Mouse (Mus musculus) adrenal gland, postnatal 25 days (tissue): ENCODE measurements at regions not wholly inside any gene's neighbourhood (a gene's known extent, or its start where the extent isn't known, plus 50 kb on each side); places are given as distances from the start of the nearest gene placed in this dataset.

Experiments used
- DNase-seq: peaks from one replicate; pipeline ENCODE4 v3.0.0; 2021; ENCODE audit warnings: mixed read lengths

DNA sequence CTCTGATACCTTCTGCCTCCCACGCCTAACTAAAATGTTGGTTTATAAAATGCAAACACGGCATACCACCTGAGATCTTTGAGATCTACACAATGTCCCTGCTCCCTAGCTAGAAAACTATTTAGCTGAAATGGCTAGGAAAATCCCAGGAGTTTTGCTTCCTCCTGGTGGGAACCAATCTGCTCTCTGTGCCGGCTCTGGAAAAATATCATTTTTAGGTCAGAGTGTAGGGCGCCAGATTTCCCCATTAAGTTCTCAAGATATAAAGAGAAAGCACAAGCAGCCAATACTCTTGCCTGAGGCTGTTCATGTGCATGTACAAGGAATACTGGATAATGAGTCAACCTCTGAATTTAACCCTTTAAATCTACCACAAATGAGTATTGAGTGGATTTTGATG, 301.0 kb downstream of the 9330182O14Rik start:
- no peak for DNase-seq

DNA sequence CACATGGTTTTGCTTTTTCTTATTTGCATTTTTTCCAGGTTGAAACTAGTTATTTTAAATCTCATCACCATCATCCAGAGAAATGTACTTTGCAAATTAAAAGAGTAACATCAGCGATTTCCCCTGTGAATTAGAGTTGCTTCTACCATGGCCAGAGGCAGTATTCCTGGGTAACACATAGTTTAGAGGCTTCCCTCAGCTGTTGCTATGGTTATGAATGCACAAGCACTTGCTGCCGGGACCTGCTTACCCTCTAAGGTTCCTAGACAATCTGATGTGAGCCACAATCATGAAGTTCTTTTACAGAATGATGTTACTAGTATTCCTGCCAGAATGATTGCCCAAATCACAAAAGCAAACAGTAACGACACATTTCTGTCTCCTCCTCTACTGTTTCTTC, 302.5 kb downstream of the 9330182O14Rik start:
- DNase-seq, result no peak

DNA sequence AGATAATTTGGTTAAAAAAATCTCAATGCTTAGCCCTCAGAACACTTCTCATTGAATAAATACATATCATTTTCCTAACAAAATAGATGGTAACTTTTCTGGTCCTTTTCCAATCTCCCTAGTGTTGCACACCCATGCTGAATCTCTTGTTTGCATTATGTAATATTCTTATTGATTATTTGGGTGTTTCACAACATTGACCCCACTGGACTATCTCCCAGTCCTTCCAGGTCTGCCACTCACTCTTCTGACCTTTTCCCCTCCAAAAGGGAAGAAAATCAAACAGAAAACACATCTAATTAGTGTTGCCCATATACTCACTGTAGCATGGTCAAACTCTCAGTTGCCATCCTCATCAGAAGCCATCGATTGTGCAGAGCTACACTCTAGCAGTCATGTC, 305.7 kb downstream of the 9330182O14Rik start:
- DNase-seq, result no peak

DNA sequence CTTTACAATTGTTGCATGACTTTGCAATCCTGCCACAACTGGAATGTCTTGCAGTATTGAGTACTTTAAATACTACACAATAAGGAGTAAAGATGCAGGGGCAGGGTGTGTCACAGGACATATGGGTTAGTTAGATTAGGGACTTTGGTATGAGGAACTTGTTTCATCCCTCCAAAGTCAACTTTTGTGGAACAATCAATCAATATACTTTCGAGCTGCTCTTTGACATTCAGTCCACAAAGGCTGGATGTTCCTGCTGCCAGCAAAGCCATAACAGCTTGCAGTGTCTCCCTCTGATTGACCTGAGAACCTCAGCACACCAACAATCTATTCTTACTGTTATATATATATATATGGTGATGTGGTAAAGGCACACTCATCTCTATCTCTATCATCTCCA, 314.5 kb downstream of the 9330182O14Rik start:
- DNase-seq, result no peak

DNA sequence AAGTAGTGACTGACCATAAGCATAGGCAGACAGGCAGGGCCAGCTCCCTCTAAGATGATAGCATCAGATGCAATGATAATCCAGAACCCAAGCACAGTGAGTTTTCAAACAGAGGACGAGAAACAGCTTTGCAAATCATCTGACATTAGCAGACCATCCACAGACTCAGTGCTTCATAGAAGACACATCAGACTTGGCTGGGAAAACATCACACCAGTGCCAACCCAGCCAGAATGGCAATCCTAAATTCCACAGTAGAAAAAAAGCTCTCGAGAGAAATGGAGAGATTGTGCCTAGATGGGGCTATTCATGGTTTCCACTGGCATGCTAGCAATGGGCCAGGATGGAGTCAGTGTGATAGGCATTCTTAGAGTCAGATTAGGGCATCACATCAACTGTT, 319.1 kb downstream of the 9330182O14Rik start:
- DNase-seq, result no peak

DNA sequence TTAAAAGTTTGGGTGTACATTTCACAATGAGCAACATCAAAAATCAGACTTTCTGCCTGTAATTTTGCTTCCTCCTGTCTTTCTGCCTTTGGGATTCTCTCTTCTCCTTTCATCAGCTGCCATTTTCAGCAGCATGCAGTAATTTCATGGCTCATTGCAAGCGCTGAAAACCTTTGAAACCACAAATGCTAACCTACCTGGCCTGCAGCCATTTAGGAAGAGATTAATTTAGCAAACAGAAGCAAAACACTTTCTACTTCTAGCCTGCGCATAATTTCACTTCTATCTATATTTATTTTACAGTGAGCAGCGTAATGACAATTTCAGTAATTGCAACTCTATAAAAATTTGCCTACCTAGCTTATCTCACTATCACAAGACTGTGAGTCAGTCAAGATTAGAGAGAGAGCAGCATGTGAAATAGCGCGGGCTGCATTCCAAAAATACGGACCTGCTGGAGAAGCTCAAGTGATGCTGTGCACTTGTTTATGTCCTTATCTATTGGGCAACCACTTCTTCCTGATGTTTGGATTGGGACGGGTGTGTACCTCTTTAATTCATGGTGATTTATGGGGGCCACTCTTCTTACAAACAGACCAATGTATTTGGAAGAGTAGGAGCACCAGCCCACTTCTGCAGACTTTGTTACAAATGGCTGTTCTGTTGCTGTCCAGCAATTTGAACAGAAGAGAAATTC, 341.6 kb downstream of the 9330182O14Rik start:
- peak; percentile 3 for DNase-seq

DNA sequence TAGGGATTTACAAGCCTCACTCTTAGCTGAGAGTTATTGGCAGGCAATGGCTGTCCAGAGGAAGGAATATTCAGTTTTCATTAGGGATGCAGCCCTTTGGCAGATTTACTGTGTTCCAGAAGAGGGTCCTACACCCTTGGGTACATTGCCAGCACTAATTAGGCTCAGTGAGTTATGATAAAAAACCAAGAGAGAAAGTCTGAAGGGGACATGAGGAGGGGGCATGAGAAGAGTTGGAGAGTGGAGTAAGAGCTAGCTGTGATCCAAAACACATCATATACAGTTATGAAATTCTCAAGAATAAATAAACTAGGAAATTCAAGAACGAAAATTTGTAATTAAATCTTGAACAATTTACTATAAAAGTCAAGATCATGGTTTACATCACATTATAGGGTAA, 346.2 kb downstream of the 9330182O14Rik start:
- DNase-seq, result no peak

DNA sequence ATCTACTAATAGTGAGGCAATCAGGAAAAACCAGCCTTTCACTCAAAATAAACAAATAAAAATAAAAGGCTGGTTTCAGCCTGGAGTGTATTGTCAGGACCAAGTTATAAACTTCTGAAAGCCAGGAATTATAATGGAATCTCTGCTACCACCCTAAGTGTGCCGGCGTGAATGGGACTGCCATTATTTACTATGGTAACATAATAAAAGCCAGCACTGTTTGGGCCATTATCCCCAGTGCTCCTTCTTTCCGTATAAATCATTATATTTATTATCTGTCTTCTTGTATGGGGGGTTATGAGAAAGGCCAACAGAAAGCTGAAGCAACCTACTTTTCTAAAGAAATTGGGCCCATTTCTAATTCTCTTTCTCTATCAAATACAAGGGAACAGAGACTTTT, 347.1 kb downstream of the 9330182O14Rik start:
- no peak for DNase-seq

DNA sequence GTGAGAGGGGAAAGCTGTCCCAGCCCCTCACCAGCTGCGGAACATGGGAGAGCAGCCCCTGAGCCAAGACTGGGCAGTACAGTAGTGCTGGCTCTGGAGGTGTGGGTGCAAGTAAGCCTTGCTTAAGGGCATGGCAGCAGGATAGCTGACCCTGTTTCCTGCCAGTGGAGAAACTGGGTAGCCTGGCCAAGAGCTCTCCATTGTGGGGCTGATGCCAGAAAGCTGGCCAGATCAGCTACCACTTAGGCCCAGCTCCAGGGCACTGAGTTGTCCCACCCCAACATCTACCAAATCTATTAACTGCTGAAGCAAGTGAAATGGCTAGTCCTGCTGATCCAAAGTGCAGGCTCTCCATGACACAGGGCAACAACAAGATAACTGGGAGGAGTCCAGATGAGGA, 351.8 kb downstream of the 9330182O14Rik start:
- peak; percentile 5 for DNase-seq

DNA sequence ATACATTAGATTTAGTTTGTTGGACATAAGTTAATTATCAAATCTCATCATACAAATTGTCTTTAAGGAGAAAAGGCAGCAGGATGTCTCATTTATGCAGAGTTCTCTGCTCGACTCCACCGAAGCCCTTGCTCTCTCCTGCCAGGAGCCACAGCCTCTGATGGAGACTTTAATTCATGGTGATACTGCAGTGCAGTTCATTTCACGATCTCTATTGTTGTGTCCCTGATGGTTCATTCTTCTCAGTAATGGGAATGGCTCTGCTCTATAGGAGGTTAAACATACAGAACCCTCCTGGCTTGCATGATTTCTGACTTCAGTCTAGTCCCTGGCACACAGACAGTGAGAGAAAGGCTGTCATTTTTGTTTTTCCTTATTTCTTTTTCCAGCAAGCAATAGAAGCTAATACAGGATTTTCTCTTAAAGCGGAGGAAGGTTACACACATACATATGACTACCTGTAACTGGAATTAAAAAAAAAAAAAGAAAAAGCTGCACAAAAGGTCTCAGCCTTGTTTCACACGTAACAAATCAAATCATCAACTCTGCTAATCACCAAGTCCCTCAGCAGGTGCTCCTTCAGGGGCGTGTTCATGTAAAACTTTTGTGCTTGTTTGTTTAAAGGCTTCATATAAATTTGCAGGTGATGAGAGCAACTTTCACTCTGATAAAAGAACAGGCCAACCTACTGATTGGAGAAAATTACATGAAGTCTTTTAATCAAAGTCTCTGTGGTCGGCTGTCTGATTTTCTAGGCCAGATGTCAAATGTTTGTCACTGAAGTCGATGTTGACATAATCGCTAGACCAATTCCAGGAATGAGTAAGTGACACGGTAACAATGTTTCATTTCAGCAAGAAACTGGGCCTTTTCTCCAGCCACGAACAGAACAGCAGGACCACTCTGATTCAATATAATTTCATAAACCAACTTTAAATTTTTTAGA, 367.3 kb downstream of the 9330182O14Rik start:
- no peak for DNase-seq

DNA sequence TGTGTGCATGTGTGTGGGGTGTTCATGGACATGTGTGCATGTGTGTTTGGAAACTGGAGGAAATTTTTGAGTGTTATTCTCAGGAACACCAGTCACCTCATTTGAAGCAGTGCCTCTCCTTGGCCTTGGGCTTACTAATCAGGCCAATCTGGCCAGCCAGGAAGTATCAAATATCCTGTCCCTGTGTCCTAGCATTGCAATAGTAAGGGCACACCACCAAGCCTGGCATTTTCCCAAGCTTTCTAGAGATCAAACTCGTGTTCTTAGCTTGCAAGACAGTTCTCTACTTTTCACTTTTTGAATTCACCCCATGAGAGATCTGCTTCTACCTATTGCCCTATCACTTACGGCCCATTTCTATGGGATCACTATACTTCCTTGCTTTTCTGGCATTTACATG, 376.7 kb downstream of the 9330182O14Rik start:
- DNase-seq, result peak; percentile 5

DNA sequence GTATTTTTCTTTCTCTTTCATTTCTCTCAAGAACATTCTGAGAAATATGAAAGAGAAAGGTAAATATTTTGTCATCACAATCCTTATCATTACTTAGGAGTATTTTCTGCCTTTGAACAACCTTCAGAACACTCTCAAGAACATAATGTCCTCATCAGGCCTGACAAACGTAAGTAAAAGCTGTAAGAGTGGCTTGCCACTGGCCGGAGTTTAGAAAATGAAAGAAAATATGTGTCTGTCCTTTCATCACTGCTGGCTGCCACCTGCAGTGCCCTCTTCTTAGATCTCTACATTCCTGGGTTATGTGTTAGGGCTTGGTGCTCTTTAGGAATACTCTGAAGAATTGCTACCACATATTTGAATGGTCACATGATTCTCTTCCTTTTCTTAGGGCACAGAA, 390.2 kb downstream of the 9330182O14Rik start:
- no peak for DNase-seq

DNA sequence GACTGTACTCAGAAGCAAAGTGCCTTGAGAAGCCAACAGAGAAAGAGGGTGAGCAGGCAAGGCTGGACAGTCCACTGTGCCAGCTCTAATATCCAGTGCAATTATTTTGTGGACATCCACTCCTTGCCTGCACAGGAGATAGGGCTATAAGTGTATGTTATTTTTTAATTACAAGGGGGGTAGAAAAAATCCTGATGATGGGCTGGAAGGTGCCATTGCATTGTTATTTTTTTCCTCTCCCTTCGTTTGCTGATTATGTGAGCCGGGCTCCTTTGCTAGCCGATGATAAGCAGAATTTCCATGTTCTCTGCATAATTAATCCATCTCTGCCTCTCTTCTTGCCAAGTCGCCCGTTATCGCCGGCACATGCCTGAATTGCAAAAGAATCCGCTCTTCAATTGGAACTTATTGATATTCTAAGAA, 399.3 kb downstream of the 9330182O14Rik start:
- DNase-seq, result no peak

DNA sequence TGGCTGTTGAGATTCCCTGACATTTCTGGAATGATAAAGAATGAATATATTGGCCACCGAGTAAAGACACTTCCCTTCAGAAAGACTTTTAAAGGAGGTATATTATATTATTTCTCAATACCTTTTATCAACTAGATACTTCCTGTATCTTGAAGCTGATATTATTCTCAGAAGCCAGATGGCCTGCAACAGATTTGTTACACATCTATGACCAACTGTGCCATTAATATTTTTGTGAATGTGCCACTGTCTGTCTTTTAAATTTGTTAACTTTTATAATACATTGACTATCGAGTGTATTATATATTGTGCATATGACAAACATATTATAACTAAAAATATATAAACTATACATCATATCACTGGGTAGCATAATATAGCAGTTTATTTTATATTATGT, 427.5 kb downstream of the 9330182O14Rik start:
- DNase-seq, result no peak

DNA sequence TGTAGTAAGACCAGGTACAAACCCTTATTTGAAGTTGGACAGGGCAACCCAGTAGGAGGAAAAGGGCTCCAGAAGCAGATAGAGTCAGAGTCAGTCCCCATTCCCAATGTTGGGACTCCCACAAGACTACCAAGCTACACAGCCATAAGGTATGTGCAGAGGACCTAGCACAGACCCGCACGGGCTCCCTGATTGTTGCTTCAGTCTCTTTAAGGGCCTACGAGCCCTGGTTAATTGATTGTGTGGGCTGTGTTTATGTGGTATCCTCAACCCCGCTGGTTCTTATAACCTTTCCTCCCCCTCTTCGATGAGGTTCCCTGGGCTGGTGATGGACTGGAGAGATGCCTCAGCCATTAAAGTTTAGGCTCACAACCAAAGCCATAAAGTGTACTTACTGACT, 431.6 kb downstream of the 9330182O14Rik start:
- DNase-seq, result no peak

DNA sequence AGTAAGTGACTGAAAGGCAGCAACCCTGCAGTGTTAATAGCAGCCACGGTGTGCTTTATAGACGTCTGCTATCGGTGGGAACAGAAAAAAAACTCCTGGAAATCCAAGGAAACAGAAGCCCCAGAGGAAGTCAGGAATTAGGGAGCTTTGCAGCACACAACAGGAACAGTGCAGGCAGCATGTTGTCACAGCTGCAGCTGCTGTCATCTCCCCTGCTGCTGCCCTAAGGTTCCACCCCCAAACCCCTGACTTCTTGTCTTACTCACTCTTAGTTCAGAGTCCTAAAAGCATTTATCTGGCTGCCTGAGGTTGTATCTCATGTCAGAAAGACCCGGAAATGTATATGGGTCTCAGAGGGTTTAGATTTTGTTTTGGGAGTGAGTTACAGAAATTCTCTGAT, 432.3 kb downstream of the 9330182O14Rik start:
- no peak for DNase-seq

DNA sequence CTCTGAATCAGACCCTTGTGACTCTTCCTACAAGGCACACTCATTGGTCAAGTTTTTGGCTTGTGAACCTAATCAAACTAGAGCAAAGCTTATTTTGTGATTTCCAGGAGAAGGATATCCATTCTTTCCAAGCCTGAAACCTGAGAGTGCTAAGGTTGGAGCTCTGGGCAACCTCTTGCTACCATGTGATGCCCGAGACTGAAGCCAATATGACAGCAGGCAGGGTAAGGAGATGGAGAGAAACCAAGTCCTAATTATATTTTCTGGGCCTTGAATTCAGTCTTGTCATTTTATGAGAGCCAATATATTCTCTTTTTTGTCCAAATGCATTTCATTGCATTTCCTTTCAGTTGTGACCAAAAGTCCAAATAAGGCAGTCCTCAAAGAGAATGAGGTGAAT, 434.5 kb downstream of the 9330182O14Rik start:
- no peak for DNase-seq
